In the genomic region with DNA sequence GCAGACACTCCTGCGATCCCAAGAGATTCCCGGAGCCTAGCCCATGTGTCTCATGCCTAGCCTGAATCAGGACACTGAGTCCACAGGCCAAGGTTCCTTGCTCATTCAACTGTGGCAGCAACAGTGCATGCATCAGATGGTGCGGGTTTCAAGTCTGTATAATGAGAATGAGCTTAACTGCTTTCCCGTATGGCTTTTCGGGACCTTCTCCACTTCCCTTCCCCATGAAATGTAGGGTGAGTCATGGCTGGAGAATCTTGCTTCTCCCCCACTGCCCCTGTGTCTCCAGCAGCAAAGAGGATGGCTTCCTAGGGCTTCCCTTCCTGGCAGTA, we compare ENCODE assay signal across 11 mouse cellular contexts.
DNase-seq lines count a peak whose midpoint lies in the region; ATAC-seq and TF ChIP-seq lines count a peak whose summit lies in the region.
"Had no signal": no experiment of that assay in that cellular context is flagged by ENCODE, and none has a peak within 500 bp of the region (broad histone marks: within the 10 kb centered on the region; RNA-seq: fewer than 3 reads in every experiment).

No protein-coding gene starts in this region.

- no peaks in the 10 kb centered on the region for H3K9me3 ChIP-seq in heart, embryonic 11.5 days (replicated peaks; ENCODE audit: control insufficient read depth, low read length)
- no peaks in the 10 kb centered on the region for H3K9me3 ChIP-seq in embryonic facial prominence, embryonic 15.5 days (replicated peaks)
- no peaks in the 10 kb centered on the region for H3K9me3 ChIP-seq in kidney, postnatal 0 days (replicated peaks; ENCODE audit: low read length)

- H3K4me2 ChIP-seq in heart, embryonic 11.5 days: no peak overlapping the region
- H3K4me2 ChIP-seq in embryonic facial prominence, embryonic 15.5 days (replicated peaks): no peak overlapping the region
- H3K4me2 ChIP-seq in kidney, postnatal 0 days (ENCODE audit: low read length): no peak overlapping the region

- peak overlapping the region; percentile 25; the same call in 1 of the 2 replicates for H3K27ac ChIP-seq in heart, embryonic 11.5 days (ENCODE audit: low read depth, low read length)
- peak overlapping the region; percentile 44 for H3K27ac ChIP-seq in embryonic facial prominence, embryonic 15.5 days (replicated peaks)
- H3K27ac ChIP-seq in kidney, postnatal 0 days: peak overlapping the region; percentile 75

- no peaks in the 10 kb centered on the region for H3K36me3 ChIP-seq in heart, embryonic 11.5 days (ENCODE audit: control insufficient read depth, insufficient read depth, low read length)
- H3K36me3 ChIP-seq in embryonic facial prominence, embryonic 15.5 days: no peaks in the 10 kb centered on the region
- no peaks in the 10 kb centered on the region for H3K36me3 ChIP-seq in kidney, postnatal 0 days (ENCODE audit: insufficient read depth, low read length)

- peaks cover 42% of the 10 kb centered on the region for H3K4me1 ChIP-seq in heart, embryonic 11.5 days (ENCODE audit: control insufficient read depth, insufficient read depth, low read length)
- H3K4me1 ChIP-seq in embryonic facial prominence, embryonic 15.5 days: peaks cover 30% of the 10 kb centered on the region
- peaks cover 13% of the 10 kb centered on the region; the same call in 1 of the 2 replicates for H3K4me1 ChIP-seq in kidney, postnatal 0 days (replicated peaks; ENCODE audit: insufficient read depth, low read length)

- no peak for TF ChIP-seq CTCF in kidney, postnatal 0 days (IDR thresholded peaks at IDR 0.05; ENCODE audit: low read depth)

- no peak for DNase-seq in heart, postnatal 25 days (ENCODE audit: low spot score)
- peak; percentile 86 for DNase-seq in 3T3-L1 (ENCODE audit: low read depth, low spot score)
- DNase-seq in kidney, postnatal 0 days (ENCODE audit: low spot score): peak; percentile 58
- DNase-seq in cerebellum, adult 11 months: no peak
- no peak for DNase-seq in cerebellum, adult 8-10 months
- no peak for DNase-seq in thymus, postnatal 0 days (ENCODE audit: low spot score)
- DNase-seq: lung, postnatal 10 days; retina, postnatal 1 day had no signal

- H3K27me3 ChIP-seq in heart, embryonic 11.5 days (ENCODE audit: control insufficient read depth, insufficient read depth, low read length): no peaks in the 10 kb centered on the region
- no peaks in the 10 kb centered on the region for H3K27me3 ChIP-seq in embryonic facial prominence, embryonic 15.5 days
- no peaks in the 10 kb centered on the region for H3K27me3 ChIP-seq in kidney, postnatal 0 days (ENCODE audit: insufficient read depth, low read length)
- H3K27me3 ChIP-seq: CH12.LX had no signal

- no peak for ATAC-seq in heart, embryonic 11.5 days (replicated peaks; ENCODE audit: insufficient number of reproducible peaks, low FRiP score, low TSS enrichment)
- ATAC-seq in embryonic facial prominence, embryonic 15.5 days (ENCODE audit: insufficient number of reproducible peaks, low FRiP score, low TSS enrichment, low read depth): no peak
- peak; percentile 80 for ATAC-seq in kidney, postnatal 0 days (replicated peaks; ENCODE audit: low FRiP score, low read depth)

- no peak overlapping the region for H3K4me3 ChIP-seq in heart, embryonic 11.5 days (ENCODE audit: low read depth, low read length)
- H3K4me3 ChIP-seq in embryonic facial prominence, embryonic 15.5 days (replicated peaks): no peak overlapping the region
- no peak overlapping the region for H3K4me3 ChIP-seq in kidney, postnatal 0 days (replicated peaks; ENCODE audit: low read depth, low read length)

- 39% methylated on average over 5 of the region's 5 CpGs for WGBS in heart, embryonic 11.5 days (ENCODE audit: insufficient replicate concordance)
- 56% methylated on average over 5 of the region's 5 CpGs for WGBS in embryonic facial prominence, embryonic 15.5 days
- 32% methylated on average over 5 of the region's 5 CpGs for WGBS in kidney, postnatal 0 days

- no peak overlapping the region for H3K9ac ChIP-seq in heart, embryonic 11.5 days (ENCODE audit: low read depth, low read length)
- H3K9ac ChIP-seq in embryonic facial prominence, embryonic 15.5 days: no peak overlapping the region
- no peak overlapping the region for H3K9ac ChIP-seq in kidney, postnatal 0 days (ENCODE audit: low read depth, low read length)

- intact Hi-C loops in heart, postnatal 25 days (cut with DNase I): no loop called here

Comparison
In these comparisons a context has a peak if more than half of its experiments do, and no peak if none do; other contexts are left out.
1. H3K27ac ChIP-seq: peak in every context shown above with its lines; median percentile 75 in kidney, postnatal 0 days; 44 in embryonic facial prominence, embryonic 15.5 days; 25 in heart, embryonic 11.5 days.
2. DNase-seq: peak in 3T3-L1 (single experiment) and kidney, postnatal 0 days (single experiment); none in heart, postnatal 25 days (single experiment), cerebellum, adult 11 months (single experiment), cerebellum, adult 8-10 months (single experiment) and thymus, postnatal 0 days (single experiment).